Mouse (Mus musculus): ENCODE measurements around the gene S100a3. TPM values are rescaled to one million over a fixed set of nuclear protein-coding genes. Genes with fewer than 3 reads are reported as not detected.

The S100a3 gene
- polyA plus RNA-seq, 1 experiment = 0.46 TPM

DNA sequence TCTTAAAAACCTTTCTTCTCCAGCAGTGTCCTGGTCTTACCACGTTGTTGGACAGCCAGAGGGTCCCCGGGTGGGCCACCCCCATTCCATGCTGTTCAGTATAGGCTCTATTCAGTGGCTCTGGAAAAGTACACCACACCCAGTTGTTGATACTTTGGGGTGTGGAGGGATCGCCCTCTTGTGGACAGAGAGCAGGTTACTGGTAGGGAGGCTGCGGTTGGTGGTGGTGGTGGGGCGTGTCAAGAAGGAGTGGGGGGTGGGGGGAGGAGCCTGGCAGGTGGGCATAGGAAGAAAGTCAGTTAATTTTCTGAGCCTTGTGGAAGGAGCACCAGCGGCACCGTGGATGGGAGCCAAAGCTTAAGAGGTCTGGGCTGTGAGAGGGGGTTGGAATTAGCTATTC lies 55.0 kb downstream of the S100a3 start:
- H3K27ac ChIP-seq (ENCODE audit: insufficient read depth, low read length) = no peak overlapping the region

DNA sequence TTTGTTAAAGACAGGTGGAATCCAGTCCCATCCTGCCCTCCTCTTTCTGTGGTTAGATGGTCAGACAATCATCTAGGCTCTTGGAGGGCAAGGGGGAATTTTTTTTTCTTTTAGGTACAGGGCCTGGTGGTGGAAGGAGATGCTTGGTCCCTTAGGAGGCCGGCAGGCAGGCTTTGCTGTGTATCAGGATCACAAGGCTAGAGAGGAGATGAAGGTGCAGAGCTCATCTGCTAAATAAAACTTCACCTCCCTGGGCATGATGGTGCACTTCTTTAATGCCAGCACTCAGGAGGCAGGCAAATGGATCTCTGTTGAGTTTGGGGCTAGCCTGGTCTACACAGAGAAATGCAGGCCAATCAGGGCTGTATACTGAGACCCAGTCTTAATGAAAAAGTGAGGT lies 55.5 kb downstream of the S100a3 start:
- TF ChIP-seq CTCF (IDR thresholded peaks at IDR 0.05; ENCODE audit: extremely low read depth, insufficient read depth, insufficient read length, insufficient replicate concordance) (no peak), POLR2A (IDR thresholded peaks at IDR 0.05; ENCODE audit: low read depth, low read length) (no peak)
- WGBS = 75% methylated on average over 1 of the region's 1 CpGs
- no peaks in the 10 kb centered on the region for H3K27me3 ChIP-seq (ENCODE audit: control insufficient read depth, insufficient read depth, low read length)
- H3K27ac ChIP-seq (ENCODE audit: insufficient read depth, low read length) = no peak overlapping the region
- DNase-seq (ENCODE audit: low read depth in 1 of 2, low spot score in 2 of 2) = no peak
- H3K4me1 ChIP-seq (ENCODE audit: control insufficient read depth, insufficient read depth, insufficient read length) = peaks cover 21% of the 10 kb centered on the region; the same call in 1 of the 2 replicates
- no peaks in the 10 kb centered on the region for H3K36me3 ChIP-seq (ENCODE audit: control insufficient read depth, insufficient read depth, low read length)
- H3K4me3 ChIP-seq (ENCODE audit: extremely low read depth, insufficient read depth, insufficient read length) = no peak overlapping the region

More for the DNA sequence above, 55.0 kb downstream of the S100a3 start:
- DNase-seq (ENCODE audit: low read depth in 1 of 2, low spot score in 2 of 2) = peak; percentile 58 to 69
- TF ChIP-seq POLR2A (IDR thresholded peaks at IDR 0.05; ENCODE audit: low read depth, low read length) (no peak), CTCF (IDR thresholded peaks at IDR 0.05; ENCODE audit: extremely low read depth, insufficient read depth, insufficient read length, insufficient replicate concordance) (peak; percentile 86; the same call in 1 of the 2 replicates)
- 4% methylated on average over 7 of the region's 7 CpGs for WGBS
- H3K27me3 ChIP-seq (ENCODE audit: control insufficient read depth, insufficient read depth, low read length) = no peaks in the 10 kb centered on the region
- no peak overlapping the region for H3K4me3 ChIP-seq (ENCODE audit: extremely low read depth, insufficient read depth, insufficient read length)
- H3K4me1 ChIP-seq (ENCODE audit: control insufficient read depth, insufficient read depth, insufficient read length) = peaks cover 21% of the 10 kb centered on the region; the same call in 1 of the 2 replicates
- no peaks in the 10 kb centered on the region for H3K36me3 ChIP-seq (ENCODE audit: control insufficient read depth, insufficient read depth, low read length)

DNA sequence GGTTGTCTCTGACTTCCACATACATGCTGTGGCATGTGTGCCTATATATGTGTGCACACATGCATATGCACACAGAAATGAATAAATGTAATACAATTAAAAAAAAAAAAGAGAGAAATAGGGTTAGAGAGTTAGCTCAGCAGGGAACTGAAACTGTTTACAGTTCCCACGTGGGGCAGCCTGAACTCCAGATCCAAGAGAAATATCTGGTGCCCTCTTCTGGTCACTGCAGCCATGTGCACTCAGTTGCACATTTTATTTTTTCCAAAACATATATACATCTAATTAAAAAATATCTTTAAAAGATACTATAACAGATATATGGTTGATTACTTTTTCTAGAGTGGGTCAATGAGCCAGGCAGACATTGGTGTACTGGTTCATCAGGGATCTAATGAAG lies 57.2 kb downstream of the S100a3 start:
- Histone ChIP-seq H3K4me3 (ENCODE audit: extremely low read depth, insufficient read depth, insufficient read length) (no peak overlapping the region), H3K27ac (ENCODE audit: insufficient read depth, low read length) (no peak overlapping the region), H3K4me1 (ENCODE audit: control insufficient read depth, insufficient read depth, insufficient read length) (peaks cover 15% of the 10 kb centered on the region; the same call in 1 of the 2 replicates), H3K36me3 (ENCODE audit: control insufficient read depth, insufficient read depth, low read length) (no peaks in the 10 kb centered on the region), H3K27me3 (ENCODE audit: control insufficient read depth, insufficient read depth, low read length) (no peaks in the 10 kb centered on the region)
- no peak for DNase-seq (ENCODE audit: low read depth in 1 of 2, low spot score in 2 of 2)
- TF ChIP-seq POLR2A (IDR thresholded peaks at IDR 0.05; ENCODE audit: low read depth, low read length) = no peak
- TF ChIP-seq CTCF (IDR thresholded peaks at IDR 0.05; ENCODE audit: extremely low read depth, insufficient read depth, insufficient read length, insufficient replicate concordance) = no peak
- 3% methylated on average over 1 of the region's 1 CpGs for WGBS

DNA sequence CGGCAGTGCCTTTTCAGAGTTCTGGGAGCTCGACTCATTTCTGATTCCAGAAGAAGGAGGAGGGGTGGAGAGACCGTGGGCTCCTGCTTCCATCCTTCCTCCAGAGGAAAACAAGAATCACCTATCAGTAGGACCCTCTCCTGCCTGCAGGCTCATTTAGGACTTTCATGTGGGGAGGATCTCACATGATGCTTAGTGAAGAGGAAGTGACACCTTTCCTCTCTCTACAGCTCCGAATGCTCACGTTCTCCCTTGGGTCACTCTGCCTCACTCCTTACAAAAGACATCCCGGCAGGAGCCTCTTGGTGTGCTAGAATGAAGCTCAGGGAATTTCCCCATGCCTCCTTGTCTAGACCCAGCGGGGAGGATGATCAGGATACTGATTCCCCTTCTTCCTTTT lies 61.2 kb downstream of the S100a3 start:
- DNase-seq (ENCODE audit: low read depth in 1 of 2, low spot score in 2 of 2) = no peak
- WGBS = 32% methylated on average over 7 of the region's 7 CpGs
- Histone ChIP-seq H3K27me3 (ENCODE audit: control insufficient read depth, insufficient read depth, low read length) (no peaks in the 10 kb centered on the region), H3K4me1 (ENCODE audit: control insufficient read depth, insufficient read depth, insufficient read length) (no peaks in the 10 kb centered on the region; the same call in 1 of the 2 replicates), H3K36me3 (ENCODE audit: control insufficient read depth, insufficient read depth, low read length) (no peaks in the 10 kb centered on the region), H3K27ac (ENCODE audit: insufficient read depth, low read length) (no peak overlapping the region), H3K4me3 (ENCODE audit: extremely low read depth, insufficient read depth, insufficient read length) (no peak overlapping the region)
- no peak for TF ChIP-seq POLR2A (IDR thresholded peaks at IDR 0.05; ENCODE audit: low read depth, low read length)
- TF ChIP-seq CTCF (IDR thresholded peaks at IDR 0.05; ENCODE audit: extremely low read depth, insufficient read depth, insufficient read length, insufficient replicate concordance) = no peak

DNA sequence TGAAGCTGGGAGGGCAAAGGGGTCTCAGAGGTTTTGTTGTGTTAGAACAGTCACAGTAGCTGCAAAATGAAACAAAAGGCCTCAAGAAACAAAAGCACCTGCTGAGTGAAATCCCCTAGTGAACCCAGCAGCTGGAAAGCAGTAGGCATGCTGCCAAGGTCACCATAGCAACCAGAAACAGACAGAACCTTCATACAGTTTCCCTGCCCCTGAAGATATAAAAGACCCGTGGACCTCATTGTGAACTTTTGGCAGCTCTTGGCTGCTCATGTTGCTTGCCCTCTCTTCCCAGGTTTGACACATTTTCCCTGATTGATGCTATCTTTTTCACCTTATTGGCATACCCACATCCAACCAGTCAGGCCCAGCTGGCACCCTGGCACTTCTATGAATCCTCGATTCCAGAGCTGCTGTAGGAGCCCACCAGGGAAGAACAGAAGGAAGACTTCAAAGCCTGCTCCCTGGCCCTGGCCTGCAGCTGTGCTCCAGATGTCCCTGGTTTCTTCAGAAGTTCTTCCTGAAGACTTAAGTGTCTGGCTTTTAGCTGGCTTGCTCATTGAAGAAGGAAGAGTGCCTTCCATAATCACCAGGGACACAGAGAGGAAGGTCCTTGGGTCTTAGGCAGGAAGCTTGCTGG lies 63.2 kb downstream of the S100a3 start:
- Histone ChIP-seq H3K27me3 (ENCODE audit: control insufficient read depth, insufficient read depth, low read length) (no peaks in the 10 kb centered on the region), H3K36me3 (ENCODE audit: control insufficient read depth, insufficient read depth, low read length) (no peaks in the 10 kb centered on the region), H3K4me1 (ENCODE audit: control insufficient read depth, insufficient read depth, insufficient read length) (no peaks in the 10 kb centered on the region; the same call in 1 of the 2 replicates), H3K4me3 (ENCODE audit: extremely low read depth, insufficient read depth, insufficient read length) (no peak overlapping the region), H3K27ac (ENCODE audit: insufficient read depth, low read length) (no peak overlapping the region)
- 33% methylated on average over 2 of the region's 2 CpGs for WGBS
- TF ChIP-seq POLR2A (IDR thresholded peaks at IDR 0.05; ENCODE audit: low read depth, low read length) (no peak), CTCF (IDR thresholded peaks at IDR 0.05; ENCODE audit: extremely low read depth, insufficient read depth, insufficient read length, insufficient replicate concordance) (no peak)
- DNase-seq (ENCODE audit: low read depth in 1 of 2, low spot score in 2 of 2) = peak in 1 of 2 experiments; percentile 34

DNA sequence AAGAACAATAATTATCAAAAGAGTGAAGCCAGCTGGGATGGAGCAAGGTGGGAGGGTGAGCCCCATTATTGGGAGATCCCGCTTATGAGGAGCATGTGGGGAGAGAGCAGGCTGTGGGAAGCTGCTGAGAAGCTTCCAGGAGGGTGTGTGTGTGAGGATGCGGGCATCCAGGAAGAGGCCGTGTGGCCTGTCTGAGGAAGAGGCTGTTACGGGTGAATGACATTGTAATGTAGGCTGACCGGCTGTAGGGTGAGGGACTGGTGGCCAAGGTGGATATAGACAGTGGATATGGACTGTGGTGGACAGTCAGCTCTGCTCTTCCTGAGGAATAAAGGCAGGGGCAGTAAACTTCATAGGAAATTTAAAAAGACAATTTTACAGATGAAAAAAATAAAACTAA lies 65.1 kb downstream of the S100a3 start:
- no peaks in the 10 kb centered on the region; the same call in 1 of the 2 replicates for H3K4me1 ChIP-seq (ENCODE audit: control insufficient read depth, insufficient read depth, insufficient read length)
- 91% methylated on average over 5 of the region's 5 CpGs for WGBS

More for the DNA sequence above, 65.1 kb downstream of the S100a3 start:
- H3K4me3 ChIP-seq (ENCODE audit: extremely low read depth, insufficient read depth, insufficient read length) = no peak overlapping the region
- H3K36me3 ChIP-seq (ENCODE audit: control insufficient read depth, insufficient read depth, low read length) = no peaks in the 10 kb centered on the region
- DNase-seq (ENCODE audit: low read depth in 1 of 2, low spot score in 2 of 2) = no peak
- TF ChIP-seq CTCF (IDR thresholded peaks at IDR 0.05; ENCODE audit: extremely low read depth, insufficient read depth, insufficient read length, insufficient replicate concordance) (no peak), POLR2A (IDR thresholded peaks at IDR 0.05; ENCODE audit: low read depth, low read length) (no peak)
- no peaks in the 10 kb centered on the region for H3K27me3 ChIP-seq (ENCODE audit: control insufficient read depth, insufficient read depth, low read length)
- no peak overlapping the region for H3K27ac ChIP-seq (ENCODE audit: insufficient read depth, low read length)

Data from spleen, adult 2 months (tissue).